8 mouse cellular contexts compared by ENCODE assay signal in genomic region chr9:68716961-68717360, GRCm38 (mm10).
DNase-seq lines count a peak whose midpoint lies in the region; ATAC-seq and TF ChIP-seq lines count a peak whose summit lies in the region.

No protein-coding gene starts in this region.

- no peak overlapping the region for H3K4me2 ChIP-seq in kidney, embryonic 15.5 days
- H3K4me2 ChIP-seq in lung, embryonic 14.5 days: no peak overlapping the region

- H3K4me1 ChIP-seq in kidney, embryonic 15.5 days: no peaks in the 10 kb centered on the region
- H3K4me1 ChIP-seq in lung, embryonic 14.5 days (ENCODE audit: insufficient read depth): no peaks in the 10 kb centered on the region

- ATAC-seq in kidney, embryonic 15.5 days (replicated peaks; ENCODE audit: low FRiP score): no peak
- no peak for ATAC-seq in lung, embryonic 14.5 days (ENCODE audit: insufficient read depth)
- no peak for ATAC-seq in activated CD4-positive, CD25-positive, alpha-beta regulatory T cell, adult 4 months

- no peak overlapping the region for H3K27ac ChIP-seq in kidney, embryonic 15.5 days
- no peak overlapping the region for H3K27ac ChIP-seq in lung, embryonic 14.5 days (ENCODE audit: low read depth)

- no peaks in the 10 kb centered on the region for H3K27me3 ChIP-seq in kidney, embryonic 15.5 days
- H3K27me3 ChIP-seq in lung, embryonic 14.5 days (ENCODE audit: insufficient read depth, low read length): no peaks in the 10 kb centered on the region

- H3K36me3 ChIP-seq in kidney, embryonic 15.5 days: no peaks in the 10 kb centered on the region
- H3K36me3 ChIP-seq in lung, embryonic 14.5 days (ENCODE audit: insufficient read depth): no peaks in the 10 kb centered on the region

- no peak overlapping the region for H3K9ac ChIP-seq in kidney, embryonic 15.5 days
- no peak overlapping the region for H3K9ac ChIP-seq in lung, embryonic 14.5 days

- TF ChIP-seq CTCF in lung, embryonic 14.5 days (IDR thresholded peaks at IDR 0.05; ENCODE audit: low read depth): peak; percentile 80

- DNase-seq in adrenal gland, adult 18-20 months (ENCODE audit: low spot score in 2 of 2): peak; percentile 31 to 44
- no peak for DNase-seq in adrenal gland, adult 8-10 months
- peak; percentile 21 for DNase-seq in kidney, adult 9 months
- peak; percentile 70 for DNase-seq in R1 (ENCODE audit: low read depth, low spot score)
- DNase-seq in frontal cortex, postnatal 36 days (ENCODE audit: low spot score in 2 of 2): peak; percentile 24 to 60
- DNase-seq in lung, embryonic 14.5 days: peak; percentile 85

- WGBS in kidney, embryonic 15.5 days: 24% methylated on average over 5 of the region's 5 CpGs
- WGBS in lung, embryonic 14.5 days: 13% methylated on average over 5 of the region's 5 CpGs

- H3K4me3 ChIP-seq in kidney, embryonic 15.5 days (replicated peaks): no peak overlapping the region
- H3K4me3 ChIP-seq in lung, embryonic 14.5 days (ENCODE audit: low read depth, low read length): no peak overlapping the region

- H3K9me3 ChIP-seq in kidney, embryonic 15.5 days (replicated peaks): no peaks in the 10 kb centered on the region
- H3K9me3 ChIP-seq in lung, embryonic 14.5 days (ENCODE audit: low read depth, low read length): no peaks in the 10 kb centered on the region
